Mouse (Mus musculus): ENCODE data around the gene Slc27a2. TPM values are rescaled to one million over a fixed set of nuclear protein-coding genes. Genes with fewer than 3 reads are reported as not detected.

Slc27a2 gene
- polyA plus RNA-seq, 1 experiment from 2014 or later = 11.3 TPM

Other genes starting within 250 kb of the Slc27a2 start
- 0.08 and 3.3 TPM in 2 replicates for gene Atp8b4, start 51.7 kb upstream of the Slc27a2 start, polyA plus RNA-seq (2015; fragmentation: Nextera tagmentation; extraction: Ambion mirVana)
- gene Hdc, start 66.9 kb downstream of the Slc27a2 start, polyA plus RNA-seq (2015; fragmentation: Nextera tagmentation; extraction: Ambion mirVana) = 1.3 and 2.1 TPM in 2 replicates
- gene Gabpb1, start 123.9 kb downstream of the Slc27a2 start, polyA plus RNA-seq (2015; fragmentation: Nextera tagmentation; extraction: Ambion mirVana) = 36.0 and 37.1 TPM in 2 replicates
- 30.1 and 33.2 TPM in 2 replicates for gene Usp8, start 154.9 kb downstream of the Slc27a2 start, polyA plus RNA-seq (2015; fragmentation: Nextera tagmentation; extraction: Ambion mirVana)
- 2.1 and 2.6 TPM in 2 replicates for gene Usp50, start 231.1 kb downstream of the Slc27a2 start, polyA plus RNA-seq (2015; fragmentation: Nextera tagmentation; extraction: Ambion mirVana)

Measured in neural tube, embryonic 15.5 days (tissue).